Mouse (Mus musculus): ENCODE measurements around the gene Rasl12. TPM values are rescaled to one million over a fixed set of nuclear protein-coding genes. Genes with fewer than 3 reads are reported as not detected.

Gene Rasl12
- polyA plus RNA-seq, 1 experiment, result 0.05 TPM

DNA sequence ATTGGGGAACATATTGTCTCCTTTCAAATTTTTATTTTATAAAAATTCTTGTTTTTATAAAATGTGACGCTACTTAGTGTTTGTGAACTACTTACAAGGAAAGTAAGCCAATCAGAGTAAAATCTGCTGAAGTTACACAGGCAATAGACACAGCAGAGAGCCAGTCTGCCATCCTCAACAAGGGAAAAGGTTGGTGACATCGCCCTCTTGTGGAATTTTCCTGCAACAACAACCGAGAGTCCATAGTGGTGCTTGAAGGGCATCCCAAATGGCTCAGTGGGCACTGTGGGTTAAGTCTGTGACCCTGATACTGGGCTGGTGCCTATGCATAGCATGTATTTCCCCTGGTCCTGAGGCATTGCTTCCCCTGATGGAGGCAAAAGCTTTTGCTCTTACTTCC, 33.9 kb downstream of the Rasl12 start:
- peaks cover 13% of the 10 kb centered on the region for H3K79me2 ChIP-seq (ENCODE audit: control insufficient read depth, insufficient read depth)

GRCm38 (mm10) chr9:65434140-65434539, 35.8 kb downstream of the Rasl12 start:
- H3K4me3 ChIP-seq (ENCODE audit: insufficient read depth, poor library complexity, severe bottlenecking), result no peak overlapping the region
- no peak overlapping the region for H3ac ChIP-seq (ENCODE audit: control insufficient read depth, insufficient read length, low read depth)
- H3K27me3 ChIP-seq (ENCODE audit: control insufficient read depth, insufficient read depth, insufficient read length), result no peaks in the 10 kb centered on the region
- H3K79me2 ChIP-seq (ENCODE audit: control insufficient read depth, insufficient read depth), result peaks cover 13% of the 10 kb centered on the region
- TF ChIP-seq MYOG (IDR thresholded peaks at IDR 0.05; ENCODE audit: control insufficient read depth, extremely low read depth, insufficient read length) (no peak), CTCF (IDR thresholded peaks at IDR 0.05; ENCODE audit: control insufficient read depth, insufficient read depth, insufficient read length) (peak; percentile 37)
- peaks cover 4% of the 10 kb centered on the region for H3K79me3 ChIP-seq (ENCODE audit: low read depth)
- no peaks in the 10 kb centered on the region for H3K36me3 ChIP-seq (ENCODE audit: control insufficient read depth, insufficient read depth)

More for the DNA sequence above, 33.9 kb downstream of the Rasl12 start:
- Histone ChIP-seq H3K79me3 (ENCODE audit: low read depth) (peaks cover 3% of the 10 kb centered on the region), H3K4me3 (ENCODE audit: insufficient read depth, poor library complexity, severe bottlenecking) (no peak overlapping the region), H3K27me3 (ENCODE audit: control insufficient read depth, insufficient read depth, insufficient read length) (no peaks in the 10 kb centered on the region), H3ac (ENCODE audit: control insufficient read depth, insufficient read length, low read depth) (no peak overlapping the region), H3K36me3 (ENCODE audit: control insufficient read depth, insufficient read depth) (no peaks in the 10 kb centered on the region)
- no peak for TF ChIP-seq MYOD1 (IDR thresholded peaks at IDR 0.05; ENCODE audit: control insufficient read depth, insufficient read length, low read depth)
- peak; percentile 84 for TF ChIP-seq CTCF (IDR thresholded peaks at IDR 0.05; ENCODE audit: control insufficient read depth, insufficient read depth, insufficient read length)

GRCm38 (mm10) chr9:65435211-65435610, 36.9 kb downstream of the Rasl12 start:
- no peaks in the 10 kb centered on the region for H3K27me3 ChIP-seq (ENCODE audit: control insufficient read depth, insufficient read depth, insufficient read length)
- TF ChIP-seq CEBPB (IDR thresholded peaks at IDR 0.05; ENCODE audit: low read depth), result no peak
- no peak for TF ChIP-seq USF1 (IDR thresholded peaks at IDR 0.05; ENCODE audit: low read depth)
- TF ChIP-seq MYOD1 (IDR thresholded peaks at IDR 0.05; ENCODE audit: control insufficient read depth, insufficient read length, low read depth), result no peak
- no peak for TF ChIP-seq MYOG (IDR thresholded peaks at IDR 0.05; ENCODE audit: control insufficient read depth, extremely low read depth, insufficient read length)
- no peak for TF ChIP-seq CTCF (IDR thresholded peaks at IDR 0.05; ENCODE audit: control insufficient read depth, insufficient read depth, insufficient read length)
- no peak for TF ChIP-seq MAX (IDR thresholded peaks at IDR 0.05)
- TF ChIP-seq FOSL1 (IDR thresholded peaks at IDR 0.05; ENCODE audit: insufficient read depth, low read length, poor library complexity, severe bottlenecking), result no peak
- H3ac ChIP-seq (ENCODE audit: control insufficient read depth, insufficient read length, low read depth), result no peak overlapping the region
- no peak overlapping the region for H3K4me3 ChIP-seq (ENCODE audit: insufficient read depth, poor library complexity, severe bottlenecking)
- peaks cover 5% of the 10 kb centered on the region for H3K79me3 ChIP-seq (ENCODE audit: low read depth)
- no peaks in the 10 kb centered on the region for H3K36me3 ChIP-seq (ENCODE audit: control insufficient read depth, insufficient read depth)
- peaks cover 13% of the 10 kb centered on the region for H3K79me2 ChIP-seq (ENCODE audit: control insufficient read depth, insufficient read depth)

DNA sequence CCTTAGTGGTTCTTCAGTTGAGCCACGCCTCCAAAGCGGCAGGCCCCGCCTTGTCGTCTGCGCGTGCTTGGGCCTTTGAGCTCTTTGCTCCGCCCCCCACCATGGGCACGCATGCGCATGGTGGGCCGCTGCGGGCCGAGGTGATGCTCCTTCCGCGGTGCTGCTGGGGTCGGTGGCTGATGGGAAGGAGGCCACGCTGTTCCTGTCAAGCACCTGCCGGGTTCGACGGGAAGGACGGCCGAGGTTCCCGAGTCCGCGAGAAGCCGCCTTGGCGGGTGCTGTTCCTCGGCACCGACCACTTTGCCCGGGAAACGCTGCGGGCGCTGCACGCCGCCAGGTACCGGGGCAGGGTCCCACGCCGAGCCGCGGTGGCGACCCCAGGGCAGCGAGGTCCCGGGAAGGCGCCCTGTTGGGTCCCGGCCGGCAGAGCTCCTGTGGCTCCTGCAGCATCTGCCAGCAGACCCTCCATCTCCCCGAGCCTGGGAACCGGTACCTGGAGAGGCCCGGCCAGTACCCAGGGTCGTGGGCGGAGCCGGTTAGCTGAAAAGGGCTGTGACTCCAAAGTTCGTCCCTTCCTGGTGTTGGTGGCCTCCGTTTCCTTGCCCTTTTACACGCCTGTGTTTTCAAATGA, 37.5 kb downstream of the Rasl12 start, which contains the start of gene Mtfmt:
Gene Mtfmt, plus strand, starts transcription at position 112 of the 631 bp plus-strand sequence.
- Histone ChIP-seq H3K79me2 (ENCODE audit: control insufficient read depth, insufficient read depth) (peaks cover 13% of the 10 kb centered on the region), H3ac (ENCODE audit: control insufficient read depth, insufficient read length, low read depth) (peak within 1 kb of the TSS; percentile 91), H3K36me3 (ENCODE audit: control insufficient read depth, insufficient read depth) (no peaks in the 10 kb centered on the region), H3K27me3 (ENCODE audit: control insufficient read depth, insufficient read depth, insufficient read length) (no peaks in the 10 kb centered on the region), H3K4me3 (ENCODE audit: insufficient read depth, poor library complexity, severe bottlenecking) (peak within 1 kb of the TSS; percentile 82), H3K79me3 (ENCODE audit: low read depth) (peaks cover 5% of the 10 kb centered on the region)
- TF ChIP-seq MAX (IDR thresholded peaks at IDR 0.05) (peak; percentile 18), MYOG (IDR thresholded peaks at IDR 0.05; ENCODE audit: control insufficient read depth, extremely low read depth, insufficient read length) (no peak)

GRCm38 (mm10) chr9:65444692-65445091, 46.4 kb downstream of the Rasl12 start:
- peaks cover 23% of the 10 kb centered on the region for H3K36me3 ChIP-seq (ENCODE audit: control insufficient read depth, insufficient read depth)
- H3K27me3 ChIP-seq (ENCODE audit: control insufficient read depth, insufficient read depth, insufficient read length), result no peaks in the 10 kb centered on the region
- H3ac ChIP-seq (ENCODE audit: control insufficient read depth, insufficient read length, low read depth), result no peak overlapping the region
- no peaks in the 10 kb centered on the region for H3K79me3 ChIP-seq (ENCODE audit: low read depth)
- no peaks in the 10 kb centered on the region for H3K79me2 ChIP-seq (ENCODE audit: control insufficient read depth, insufficient read depth)
- no peak for TF ChIP-seq MYOG (IDR thresholded peaks at IDR 0.05; ENCODE audit: control insufficient read depth, extremely low read depth, insufficient read length)
- no peak for TF ChIP-seq FOSL1 (IDR thresholded peaks at IDR 0.05; ENCODE audit: insufficient read depth, low read length, poor library complexity, severe bottlenecking)
- no peak for TF ChIP-seq MAX (IDR thresholded peaks at IDR 0.05)
- no peak for TF ChIP-seq CEBPB (IDR thresholded peaks at IDR 0.05; ENCODE audit: low read depth)
- no peak for TF ChIP-seq USF1 (IDR thresholded peaks at IDR 0.05; ENCODE audit: low read depth)
- TF ChIP-seq MYOD1 (IDR thresholded peaks at IDR 0.05; ENCODE audit: control insufficient read depth, insufficient read length, low read depth), result no peak
- no peak for TF ChIP-seq CTCF (IDR thresholded peaks at IDR 0.05; ENCODE audit: control insufficient read depth, insufficient read depth, insufficient read length)
- H3K4me3 ChIP-seq (ENCODE audit: insufficient read depth, poor library complexity, severe bottlenecking), result no peak overlapping the region

DNA sequence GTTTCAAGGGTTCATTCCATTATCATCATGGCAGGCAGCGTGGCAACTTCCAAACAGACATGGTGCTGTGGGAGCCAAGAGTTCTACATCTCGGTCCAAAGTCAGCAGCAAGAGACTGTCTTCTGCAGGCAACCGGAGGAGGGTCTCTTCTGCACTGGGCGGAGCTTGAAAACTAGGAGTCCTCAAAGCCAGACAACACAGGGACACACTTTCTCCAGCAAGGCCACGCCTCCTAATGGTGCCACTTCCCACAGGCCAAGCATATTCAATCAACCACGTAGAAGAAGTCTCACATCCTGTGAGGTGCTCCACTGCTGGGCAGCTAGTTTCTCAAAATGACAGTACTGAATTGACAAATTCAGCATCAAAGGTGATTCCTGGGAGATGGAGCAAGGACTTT, 49.6 kb downstream of the Rasl12 start:
- H3K36me3 ChIP-seq (ENCODE audit: control insufficient read depth, insufficient read depth), result peaks cover 36% of the 10 kb centered on the region
- H3K79me3 ChIP-seq (ENCODE audit: low read depth), result no peaks in the 10 kb centered on the region
- H3K4me3 ChIP-seq (ENCODE audit: insufficient read depth, poor library complexity, severe bottlenecking), result no peak overlapping the region
- no peak for TF ChIP-seq MAX (IDR thresholded peaks at IDR 0.05)
- no peak for TF ChIP-seq MYOD1 (IDR thresholded peaks at IDR 0.05; ENCODE audit: control insufficient read depth, insufficient read length, low read depth)
- TF ChIP-seq CEBPB (IDR thresholded peaks at IDR 0.05; ENCODE audit: low read depth), result no peak
- TF ChIP-seq CTCF (IDR thresholded peaks at IDR 0.05; ENCODE audit: control insufficient read depth, insufficient read depth, insufficient read length), result no peak
- no peak for TF ChIP-seq FOSL1 (IDR thresholded peaks at IDR 0.05; ENCODE audit: insufficient read depth, low read length, poor library complexity, severe bottlenecking)
- no peak for TF ChIP-seq MYOG (IDR thresholded peaks at IDR 0.05; ENCODE audit: control insufficient read depth, extremely low read depth, insufficient read length)
- no peak for TF ChIP-seq USF1 (IDR thresholded peaks at IDR 0.05; ENCODE audit: low read depth)
- no peaks in the 10 kb centered on the region for H3K79me2 ChIP-seq (ENCODE audit: control insufficient read depth, insufficient read depth)
- H3K27me3 ChIP-seq (ENCODE audit: control insufficient read depth, insufficient read depth, insufficient read length), result no peaks in the 10 kb centered on the region
- no peak overlapping the region for H3ac ChIP-seq (ENCODE audit: control insufficient read depth, insufficient read length, low read depth)

All from C2C12 (cell line).